Mouse (Mus musculus) kidney, adult 2 months (tissue): Measurements from ENCODE around the gene Isx.

Experiments used
- CTCF ChIP-seq: fragments of 200-500 bp; conservative IDR thresholded peaks from 2 replicates; pipeline ENCODE4 v1.5.1; 2011; ENCODE audit warnings: low read depth, mild to moderate bottlenecking, control low read depth, low read length, moderate library complexity, mixed read lengths; ENCODE audit not compliant: insufficient read depth, insufficient read length
- POLR2A ChIP-seq: fragments of 200-500 bp; IDR thresholded peaks from one replicate; pipeline ENCODE4 v1.6.1; 2011; ENCODE audit warnings: low read depth, low read length, control low read depth

GRCm38 (mm10) chr8:74935308-74935707, 62.3 kb downstream of the Isx start:
- TF ChIP-seq POLR2A, result no peak
- TF ChIP-seq CTCF, result peak; percentile 68
